Mouse (Mus musculus) testis, adult 2 months (tissue): ENCODE measurements around the gene Dram1. TPM values are rescaled to one million over a fixed set of nuclear protein-coding genes. Genes with fewer than 3 reads are reported as not detected.

Source experiments
- H3K27ac ChIP-seq: fragments of 200-500 bp; 2 replicates; pipeline ENCODE4 v1.5.1; 2012; ENCODE audit warnings: low read depth, low read length; ENCODE audit not compliant: control insufficient read depth, insufficient read depth
- H3K27me3 ChIP-seq: fragments of 200-500 bp; 2 replicates; pipeline ENCODE4 v1.6.1; 2012; ENCODE audit warnings: mild to moderate bottlenecking, low read length, moderate library complexity; ENCODE audit not compliant: control insufficient read depth, insufficient read depth
- H3K36me3 ChIP-seq: fragments of 200-500 bp; 2 replicates; pipeline ENCODE4 v1.6.1; 2012; ENCODE audit warnings: mild to moderate bottlenecking, low read length; ENCODE audit not compliant: control insufficient read depth, insufficient read depth
- H3K4me1 ChIP-seq: fragments of 200-500 bp; 2 replicates; pipeline ENCODE4 v1.6.1; 2012; ENCODE audit warnings: low read length; ENCODE audit not compliant: control insufficient read depth, insufficient read depth
- H3K4me3 ChIP-seq: fragments of 200-500 bp; 2 replicates; pipeline ENCODE4 v1.5.1; 2012; ENCODE audit warnings: low read depth, mild to moderate bottlenecking, low read length, moderate library complexity, mixed read lengths; ENCODE audit not compliant: control insufficient read depth
- CTCF ChIP-seq: fragments of 200-500 bp; IDR thresholded peaks from 2 replicates; pipeline ENCODE4 v1.5.1; 2012; ENCODE audit warnings: low read depth, mild to moderate bottlenecking, inconsistent platforms, low read length, moderate library complexity; ENCODE audit not compliant: control insufficient read depth, insufficient read depth, insufficient replicate concordance
- POLR2A ChIP-seq: fragments of 200-500 bp; IDR thresholded peaks from 2 replicates; pipeline ENCODE4 v1.6.1; 2012; ENCODE audit warnings: low read depth, mild to moderate bottlenecking, inconsistent platforms, low read length, moderate library complexity; ENCODE audit not compliant: control insufficient read depth
- polyA plus RNA-seq: library from polyadenylated mRNA; depleted of rRNA; stranded (reverse); fragments of >200 nt; gene quantifications from 2 replicates; pipeline ENCODE4 v1.2.3, GENCODE M21; 2012

The Dram1 gene
- polyA plus RNA-seq, 1 experiment, result 34.2 TPM

DNA sequence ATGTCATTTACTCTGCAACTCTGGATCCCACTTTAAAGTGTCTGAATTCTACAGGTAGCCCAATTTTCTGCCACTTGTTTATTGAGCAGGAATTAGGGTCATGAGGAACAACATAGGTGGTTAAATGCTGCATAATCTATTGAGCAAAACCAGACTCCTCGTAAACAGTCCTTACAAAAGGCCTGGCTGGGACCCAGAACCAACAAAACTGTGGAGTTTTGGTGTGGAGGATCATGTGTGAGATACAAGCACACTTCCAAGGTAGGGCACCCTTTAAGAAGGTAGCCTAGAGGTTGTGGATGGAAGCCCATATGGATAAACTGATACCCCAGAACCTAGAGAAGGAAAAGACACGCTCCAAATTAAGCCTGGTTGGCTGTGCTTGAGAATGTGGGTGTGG is 28.2 kb downstream of the Dram1 start:
- no peak overlapping the region for H3K27ac ChIP-seq
- TF ChIP-seq CTCF (no peak), POLR2A (no peak)
- no peaks in the 10 kb centered on the region for H3K36me3 ChIP-seq

DNA sequence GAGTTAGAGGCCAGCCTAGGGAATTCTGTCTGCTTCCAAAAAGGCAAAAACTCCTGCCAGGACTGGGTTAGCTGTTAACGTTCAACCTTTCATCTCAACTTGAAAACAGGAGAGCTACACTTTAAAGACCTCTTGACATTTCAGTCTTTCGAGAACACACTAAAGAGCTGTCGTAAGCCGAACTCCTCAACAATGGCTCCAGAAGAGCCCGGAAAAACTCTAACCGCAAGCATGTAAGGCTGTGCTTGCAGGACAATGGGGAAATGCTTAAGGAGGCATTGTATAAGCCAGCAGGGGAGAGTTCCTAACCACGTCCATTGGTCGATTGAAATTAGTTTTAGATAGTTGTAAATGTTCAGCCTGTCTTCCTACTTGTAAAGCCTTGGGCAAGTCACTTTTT is 29.1 kb downstream of the Dram1 start:
- no peaks in the 10 kb centered on the region for H3K36me3 ChIP-seq
- no peak overlapping the region for H3K4me3 ChIP-seq
- TF ChIP-seq POLR2A (no peak), CTCF (no peak)
- no peaks in the 10 kb centered on the region; the same call in 1 of the 2 replicates for H3K4me1 ChIP-seq
- H3K27me3 ChIP-seq, result no peaks in the 10 kb centered on the region
- H3K27ac ChIP-seq, result no peak overlapping the region

More for the DNA sequence above, 28.2 kb downstream of the Dram1 start:
- H3K27me3 ChIP-seq, result no peaks in the 10 kb centered on the region
- no peak overlapping the region for H3K4me3 ChIP-seq
- H3K4me1 ChIP-seq, result no peaks in the 10 kb centered on the region; the same call in 1 of the 2 replicates

DNA sequence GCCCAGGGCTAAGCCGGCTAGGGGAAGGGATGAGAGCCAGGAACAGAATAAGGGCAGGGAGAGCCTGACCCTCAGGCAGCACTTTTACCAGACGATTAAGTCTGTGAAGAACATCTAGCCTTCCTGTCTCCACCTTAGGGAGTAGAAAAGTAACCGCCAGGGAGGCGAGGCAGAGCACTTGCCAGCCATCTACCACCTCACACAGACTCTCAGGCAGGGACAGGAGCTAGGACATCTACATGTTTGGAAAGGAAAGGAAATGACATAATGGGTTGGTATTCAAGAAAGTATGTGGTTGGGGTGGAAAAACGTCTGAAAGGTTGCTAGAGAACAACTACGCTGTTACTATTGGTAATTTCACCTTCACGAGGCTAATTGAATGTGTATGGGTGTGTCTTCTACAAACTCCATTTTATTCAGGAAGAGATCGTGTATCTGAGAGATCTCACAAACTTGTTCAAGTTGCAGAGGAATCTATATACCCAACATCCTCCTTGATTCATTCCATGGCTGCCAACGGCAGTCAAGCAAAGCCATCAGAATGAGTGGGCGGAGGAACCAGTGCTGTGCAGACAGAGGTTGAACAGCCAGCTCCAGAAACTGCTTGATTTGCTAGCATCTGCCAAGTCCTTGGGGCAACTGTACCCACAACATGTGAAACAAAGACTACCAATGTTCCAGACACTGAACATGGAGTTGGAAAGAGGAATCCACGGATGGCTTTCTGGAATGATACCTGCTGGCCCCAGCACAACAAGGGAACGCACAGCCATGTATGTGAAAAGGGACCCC is 32.2 kb downstream of the Dram1 start:
- no peak overlapping the region for H3K27ac ChIP-seq
- H3K27me3 ChIP-seq, result no peaks in the 10 kb centered on the region
- TF ChIP-seq CTCF, result no peak
- TF ChIP-seq POLR2A, result no peak
- H3K4me3 ChIP-seq, result no peak overlapping the region
- no peaks in the 10 kb centered on the region for H3K4me1 ChIP-seq
- no peaks in the 10 kb centered on the region for H3K36me3 ChIP-seq

DNA sequence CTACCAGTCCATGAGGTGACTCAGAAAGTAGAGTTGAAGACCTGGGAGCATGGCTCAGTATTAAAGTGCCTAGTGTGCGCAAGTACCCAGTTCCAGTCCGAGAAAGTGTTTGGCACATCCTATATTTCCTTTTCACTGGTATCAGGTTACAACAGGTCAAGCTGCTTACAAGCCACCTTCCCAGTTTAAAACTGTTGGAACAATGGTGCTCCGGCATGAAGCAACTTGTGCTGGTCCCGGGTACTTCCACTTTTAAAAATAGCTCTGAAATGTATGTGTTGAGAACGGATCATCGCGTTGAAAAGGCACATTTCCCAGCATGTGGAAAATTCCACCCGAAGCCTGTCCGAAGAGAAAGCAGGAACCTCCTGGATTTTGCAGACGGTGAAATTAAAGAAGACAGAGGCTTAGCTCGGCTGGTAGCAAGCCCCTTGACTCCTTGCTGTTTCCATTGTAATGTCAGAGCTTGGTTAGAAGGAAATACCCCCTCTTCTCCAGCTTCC is 32.9 kb downstream of the Dram1 start:
- no peaks in the 10 kb centered on the region for H3K27me3 ChIP-seq
- H3K4me3 ChIP-seq, result no peak overlapping the region
- no peak for TF ChIP-seq CTCF
- TF ChIP-seq POLR2A, result no peak
- H3K4me1 ChIP-seq, result no peaks in the 10 kb centered on the region
- no peak overlapping the region for H3K27ac ChIP-seq
- H3K36me3 ChIP-seq, result no peaks in the 10 kb centered on the region

DNA sequence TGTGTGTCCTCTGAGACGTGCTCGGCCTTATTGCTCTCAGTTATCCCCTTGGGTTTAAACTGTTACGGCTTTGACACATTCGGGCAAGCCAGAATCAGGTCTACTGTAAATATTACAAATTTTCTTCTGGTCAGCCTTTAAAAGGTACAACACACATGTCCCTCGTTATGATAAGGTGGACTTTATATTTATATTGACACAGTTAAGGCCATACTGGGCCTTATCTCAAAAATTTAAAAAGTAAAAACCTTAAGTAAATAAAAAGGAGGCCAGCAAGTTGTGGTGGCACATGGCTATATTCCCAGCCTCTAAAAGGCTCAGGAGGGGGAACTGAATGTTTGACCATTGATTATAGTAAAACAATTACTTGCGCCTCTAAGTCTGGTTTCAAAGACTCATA is 37.5 kb downstream of the Dram1 start:
- Histone ChIP-seq H3K27me3 (no peaks in the 10 kb centered on the region), H3K27ac (no peak overlapping the region), H3K36me3 (no peaks in the 10 kb centered on the region), H3K4me1 (peaks cover under 1% of the 10 kb centered on the region; the same call in 1 of the 2 replicates), H3K4me3 (no peak overlapping the region)
- TF ChIP-seq POLR2A (no peak), CTCF (no peak)

DNA sequence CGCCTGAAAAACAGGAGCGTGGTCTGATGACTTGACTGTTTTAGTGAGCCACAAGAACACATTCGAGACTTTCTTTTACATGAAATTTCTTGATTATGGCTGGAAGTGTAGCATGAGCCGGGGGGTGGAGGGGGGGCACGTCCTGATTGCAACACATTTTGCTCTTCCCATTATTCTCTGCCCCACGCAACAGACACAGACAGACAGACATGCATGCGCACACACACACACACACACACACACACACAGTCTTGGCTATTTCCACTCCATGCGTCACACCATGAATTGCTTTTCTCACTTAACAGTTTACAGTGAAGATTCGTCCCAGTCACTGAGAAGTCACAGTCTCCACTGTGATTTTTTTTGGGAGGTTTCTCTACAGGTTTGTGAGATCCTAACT is 38.2 kb downstream of the Dram1 start:
- no peaks in the 10 kb centered on the region for H3K36me3 ChIP-seq
- H3K27ac ChIP-seq, result no peak overlapping the region
- TF ChIP-seq POLR2A, result no peak
- TF ChIP-seq CTCF, result no peak
- no peak overlapping the region for H3K4me3 ChIP-seq
- peaks cover 5% of the 10 kb centered on the region for H3K4me1 ChIP-seq
- no peaks in the 10 kb centered on the region for H3K27me3 ChIP-seq

DNA sequence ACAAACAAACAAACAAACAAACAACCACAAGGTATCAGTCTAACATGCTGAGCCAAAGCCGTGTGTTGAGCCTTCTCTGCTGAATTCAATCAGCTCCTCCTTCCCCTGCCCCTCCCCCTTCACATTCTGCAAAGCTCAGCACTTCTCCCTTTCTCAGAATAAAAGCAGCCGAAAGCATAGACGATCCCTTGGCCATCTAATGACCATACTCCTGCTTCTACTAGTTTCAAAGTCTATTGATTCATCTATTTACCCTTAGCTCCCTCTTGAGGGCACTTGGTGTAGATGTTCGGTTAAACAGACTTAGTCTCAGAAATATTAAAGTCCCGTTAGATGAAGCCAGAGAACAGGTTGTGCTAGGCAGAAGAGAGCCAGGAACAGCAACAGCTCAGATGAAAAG is 48.2 kb downstream of the Dram1 start:
- TF ChIP-seq POLR2A, result no peak
- no peak for TF ChIP-seq CTCF
- no peaks in the 10 kb centered on the region for H3K36me3 ChIP-seq

DNA sequence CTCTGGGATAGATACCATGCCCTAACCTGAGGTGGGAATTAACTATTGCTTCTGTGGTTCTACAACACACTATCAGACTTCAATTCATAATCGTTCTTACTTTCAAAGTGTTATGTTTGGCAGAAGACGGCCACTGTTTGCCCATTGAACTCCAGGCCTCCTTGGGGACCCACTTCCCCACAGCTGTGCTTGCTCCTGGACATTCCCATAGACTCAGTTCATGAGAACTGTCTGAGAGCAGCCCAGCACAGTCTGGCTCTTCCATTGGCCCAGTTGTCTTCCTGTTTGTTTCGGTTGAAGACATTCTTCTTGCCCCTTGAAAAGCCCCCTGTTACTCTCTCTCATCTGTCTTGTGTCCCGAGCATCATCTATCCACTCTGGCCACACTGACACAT is 50.8 kb downstream of the Dram1 start:
- TF ChIP-seq CTCF (no peak), POLR2A (no peak)
- Histone ChIP-seq H3K36me3 (no peaks in the 10 kb centered on the region), H3K4me3 (no peak overlapping the region), H3K27me3 (no peaks in the 10 kb centered on the region), H3K4me1 (no peaks in the 10 kb centered on the region), H3K27ac (no peak overlapping the region)

More for the DNA sequence above, 48.2 kb downstream of the Dram1 start:
- no peaks in the 10 kb centered on the region for H3K27me3 ChIP-seq
- no peak overlapping the region for H3K27ac ChIP-seq
- no peak overlapping the region for H3K4me3 ChIP-seq
- H3K4me1 ChIP-seq, result peaks cover 2% of the 10 kb centered on the region
